Mouse (Mus musculus) lung, embryonic 15.5 days (tissue): ENCODE measurements around the gene Klhl25. TPM values are rescaled to one million over a fixed set of nuclear protein-coding genes. Genes with fewer than 3 reads are reported as not detected.

Experiments used
- ATAC-seq: fragments of 200-750 bp; cut with Nextera tagmentation; 2 replicates; pipeline ENCODE4 v1.8.0; 2017; ENCODE audit warnings: moderate number of reproducible peaks, borderline replicate concordance; ENCODE audit not compliant: low FRiP score, low TSS enrichment; ENCODE audit errors: extremely low read depth
- H3K27ac ChIP-seq: fragments of 300-500 bp; sonication (generic); 2 replicates; pipeline ENCODE4 v1.5.1; 2015; ENCODE audit warnings: moderate library complexity, mild to moderate bottlenecking, inconsistent platforms
- H3K27me3 ChIP-seq: fragments of 300-500 bp; sonication (generic); 2 replicates; pipeline ENCODE4 v1.6.1; 2015; ENCODE audit warnings: inconsistent platforms
- H3K36me3 ChIP-seq: fragments of 300-500 bp; sonication (generic); 2 replicates; pipeline ENCODE4 v1.6.1; 2015; ENCODE audit warnings: inconsistent platforms
- H3K4me1 ChIP-seq: fragments of 300-500 bp; sonication (generic); 2 replicates; pipeline ENCODE4 v1.6.1; 2015; ENCODE audit warnings: inconsistent platforms
- H3K4me2 ChIP-seq: fragments of 300-500 bp; sonication (generic); 2 replicates; pipeline ENCODE4 v1.6.1; 2015; ENCODE audit warnings: inconsistent platforms, mild to moderate bottlenecking, moderate library complexity
- H3K4me3 ChIP-seq: fragments of 300-500 bp; sonication (generic); 2 replicates; pipeline ENCODE4 v1.5.1; 2015; ENCODE audit warnings: mild to moderate bottlenecking, inconsistent platforms
- H3K9ac ChIP-seq: fragments of 300-500 bp; sonication (generic); 2 replicates; pipeline ENCODE4 v1.6.1; 2015; ENCODE audit warnings: inconsistent platforms
- H3K9me3 ChIP-seq: fragments of 300-500 bp; sonication (generic); 2 replicates; pipeline ENCODE4 v1.6.1; 2016; ENCODE audit warnings: inconsistent platforms
- WGBS: fragments of 180-500 bp; shearing (Covaris S2); methylation state at CpG from one replicate; pipeline ENCODE4 v1.1.7; 2015; 5-methylcytosine and 5-hydroxymethylcytosine counted together
- polyA plus RNA-seq: library from polyadenylated mRNA; unstranded; fragments of >200 nt; fragmentation: Nextera tagmentation; extraction: Ambion mirVana; gene quantifications from 2 replicates; pipeline ENCODE4 v1.2.1, GENCODE M21; 2015

Klhl25 gene
- polyA plus RNA-seq, result 20.4 and 20.9 TPM in 2 replicates

DNA sequence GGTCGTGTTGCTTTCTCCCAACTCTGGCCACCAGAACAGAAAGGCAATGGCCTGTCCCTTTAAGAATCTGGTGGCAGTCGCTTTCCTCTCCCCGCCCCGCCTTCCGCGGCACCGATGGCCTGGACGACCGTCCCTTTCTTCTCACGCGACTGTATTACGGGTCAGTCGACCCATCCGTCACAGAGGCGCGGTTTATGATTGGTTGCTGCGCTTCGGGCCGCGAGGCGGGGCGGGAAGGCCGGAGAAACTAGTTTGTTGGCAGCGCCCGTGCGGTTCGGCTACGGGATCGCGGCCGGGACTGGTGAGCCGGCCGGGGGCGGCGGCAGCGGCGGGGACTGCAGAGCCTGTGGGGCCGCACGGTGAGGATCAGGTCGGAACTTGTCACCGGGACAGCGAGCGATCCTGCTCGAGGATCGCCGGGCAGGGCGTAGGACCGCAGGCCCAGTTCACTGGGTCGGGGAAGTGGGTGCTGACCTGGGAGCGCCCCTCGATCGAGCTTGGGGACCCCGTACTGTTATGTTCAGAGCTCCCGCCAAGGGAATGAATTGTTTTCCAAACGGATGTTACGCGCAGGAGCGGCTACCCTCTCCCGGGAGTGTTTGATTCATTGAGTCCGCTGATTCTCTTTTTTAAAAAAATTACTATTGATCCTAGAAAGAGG, at the start of gene Klhl25:
Klhl25 (plus strand) TSS at position 196 of the 661 bp plus-strand sequence.
- H3K27ac ChIP-seq, result peak within 1 kb of the TSS; percentile 86
- H3K4me3 ChIP-seq, result peak within 1 kb of the TSS; percentile 99
- under 1% methylated on average over 60 of the region's 60 CpGs for WGBS
- peak; percentile 96 for ATAC-seq
- peak within 1 kb of the TSS; percentile 80 for H3K4me2 ChIP-seq
- no peaks in the 10 kb centered on the region for H3K9me3 ChIP-seq
- H3K9ac ChIP-seq, result peak within 1 kb of the TSS; percentile 95
- no peaks in the 10 kb centered on the region for H3K27me3 ChIP-seq
- H3K36me3 ChIP-seq, result no peaks in the 10 kb centered on the region
- peaks cover 35% of the 10 kb centered on the region for H3K4me1 ChIP-seq

DNA sequence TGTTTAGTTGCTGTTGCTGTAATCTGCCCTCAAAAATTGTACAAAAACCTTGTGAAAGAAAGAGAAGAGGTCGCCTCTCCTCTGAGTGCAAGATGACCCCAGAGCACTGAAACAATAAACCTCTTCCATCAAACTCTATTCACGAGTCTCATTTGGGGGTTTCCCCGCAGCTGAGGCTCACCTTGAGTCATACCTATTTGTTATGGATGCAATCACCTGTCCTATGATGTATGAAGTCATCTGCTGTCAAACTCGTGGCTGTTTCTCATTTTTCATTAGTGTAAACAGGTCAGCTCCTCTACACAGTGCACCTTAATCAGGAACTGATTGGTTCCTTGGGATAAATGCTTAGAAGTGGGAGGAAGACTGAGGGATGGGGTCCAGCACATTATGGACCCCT, 47.6 kb upstream of the Klhl25 start:
- H3K4me2 ChIP-seq, result no peak overlapping the region
- H3K4me1 ChIP-seq, result 0 out of 2 replicates have a peak, but pooled peaks cover 6% of the 10 kb centered on the region
- no peaks in the 10 kb centered on the region for H3K9me3 ChIP-seq
- no peak overlapping the region for H3K4me3 ChIP-seq
- no peak overlapping the region for H3K27ac ChIP-seq
- no peaks in the 10 kb centered on the region for H3K36me3 ChIP-seq
- ATAC-seq, result no peak
- H3K27me3 ChIP-seq, result no peaks in the 10 kb centered on the region
- WGBS, result 42% methylated on average over 4 of the region's 4 CpGs
- H3K9ac ChIP-seq, result no peak overlapping the region

DNA sequence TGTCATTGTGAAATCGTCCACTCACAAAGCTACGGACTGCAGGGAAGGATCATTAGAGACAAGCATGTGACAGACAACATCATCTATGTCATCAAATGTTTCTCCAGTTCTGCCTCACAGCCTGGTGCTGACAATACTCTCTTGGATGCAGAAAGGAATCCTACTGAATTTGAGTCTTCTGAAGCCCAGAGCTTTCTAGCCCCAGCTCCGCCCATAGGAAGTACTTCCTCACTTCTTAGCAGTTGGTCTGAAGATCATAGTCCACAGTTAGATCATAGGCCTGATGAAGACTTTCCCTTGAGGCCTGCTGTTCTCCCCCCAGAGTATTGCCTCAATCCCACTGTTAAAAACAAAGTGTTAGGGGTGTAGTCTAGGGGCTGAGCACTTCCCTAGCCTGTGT, 47.1 kb upstream of the Klhl25 start:
- Histone ChIP-seq H3K9me3 (no peaks in the 10 kb centered on the region), H3K36me3 (no peaks in the 10 kb centered on the region), H3K4me2 (no peak overlapping the region), H3K4me3 (no peak overlapping the region), H3K27ac (no peak overlapping the region), H3K9ac (no peak overlapping the region), H3K27me3 (no peaks in the 10 kb centered on the region), H3K4me1 (peaks cover 9% of the 10 kb centered on the region; the same call in 1 of the 2 replicates)
- WGBS, result 84% methylated on average over 3 of the region's 3 CpGs
- no peak for ATAC-seq

DNA sequence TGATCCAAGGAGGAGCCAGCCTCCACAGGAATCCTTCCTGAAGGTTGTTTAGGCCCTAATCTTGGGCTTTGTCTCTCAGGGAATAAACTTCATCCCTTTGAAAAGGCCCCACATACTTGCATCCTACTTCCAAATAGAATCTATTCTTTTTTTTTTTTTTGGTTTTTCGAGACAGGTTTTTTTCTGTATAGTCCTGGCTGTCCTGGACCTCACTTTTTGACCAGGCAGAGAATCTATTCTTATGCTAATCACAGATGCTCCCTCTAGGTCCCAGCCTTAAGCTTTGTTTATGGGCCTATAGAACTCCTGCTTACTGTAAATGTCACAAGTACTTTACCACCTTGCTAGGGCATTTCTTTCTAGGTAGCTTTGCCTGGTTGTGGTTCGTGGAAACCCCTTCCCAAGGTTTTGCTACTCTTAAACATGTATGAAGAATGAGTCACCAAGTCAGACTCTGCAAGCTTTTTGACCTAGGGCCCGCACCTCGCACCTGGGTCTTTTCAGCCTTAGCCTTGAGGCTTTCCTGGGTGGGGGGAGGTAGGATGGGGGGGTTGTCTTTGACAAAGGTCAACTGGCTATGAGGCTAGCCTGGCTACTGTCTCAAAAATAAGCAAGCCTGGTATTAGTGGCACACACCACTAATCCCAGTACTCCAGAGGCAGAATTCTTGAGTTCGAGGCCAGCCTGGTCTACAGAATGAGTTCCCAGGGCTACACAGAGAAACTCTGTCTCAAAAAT, 46.3 kb upstream of the Klhl25 start:
- H3K4me2 ChIP-seq, result no peak overlapping the region
- ATAC-seq, result no peak
- peaks cover 11% of the 10 kb centered on the region for H3K4me1 ChIP-seq
- no peaks in the 10 kb centered on the region for H3K27me3 ChIP-seq
- H3K27ac ChIP-seq, result no peak overlapping the region
- H3K9me3 ChIP-seq, result no peaks in the 10 kb centered on the region
- H3K4me3 ChIP-seq, result no peak overlapping the region
- H3K9ac ChIP-seq, result no peak overlapping the region
- 77% methylated on average over 5 of the region's 5 CpGs for WGBS
- H3K36me3 ChIP-seq, result no peaks in the 10 kb centered on the region

DNA sequence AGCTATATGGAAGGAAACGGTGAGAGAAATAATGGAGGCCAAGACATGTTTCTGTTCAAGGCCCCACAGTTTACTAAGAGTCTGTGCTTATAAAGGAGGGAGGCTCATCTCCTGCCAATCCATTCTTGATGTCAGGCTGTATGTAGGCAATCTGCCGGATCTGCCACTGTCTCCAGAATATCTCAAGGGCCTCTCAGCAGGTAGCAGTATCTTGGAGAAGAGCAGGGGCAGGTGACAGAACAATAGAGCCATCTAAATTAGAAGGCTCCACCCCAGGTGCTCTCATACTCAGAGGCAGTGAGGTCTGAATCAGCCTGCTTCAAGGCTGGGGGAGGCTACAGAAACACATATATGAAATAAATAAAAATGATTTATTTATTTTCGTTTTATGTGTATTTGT, 45.2 kb upstream of the Klhl25 start:
- H3K27ac ChIP-seq, result no peak overlapping the region
- H3K27me3 ChIP-seq, result no peaks in the 10 kb centered on the region
- no peak overlapping the region for H3K9ac ChIP-seq
- H3K4me1 ChIP-seq, result peaks cover 14% of the 10 kb centered on the region
- no peaks in the 10 kb centered on the region for H3K36me3 ChIP-seq
- no peak overlapping the region for H3K4me2 ChIP-seq
- H3K9me3 ChIP-seq, result no peaks in the 10 kb centered on the region
- 69% methylated on average over 3 of the region's 3 CpGs for WGBS
- no peak for ATAC-seq
- no peak overlapping the region for H3K4me3 ChIP-seq

DNA sequence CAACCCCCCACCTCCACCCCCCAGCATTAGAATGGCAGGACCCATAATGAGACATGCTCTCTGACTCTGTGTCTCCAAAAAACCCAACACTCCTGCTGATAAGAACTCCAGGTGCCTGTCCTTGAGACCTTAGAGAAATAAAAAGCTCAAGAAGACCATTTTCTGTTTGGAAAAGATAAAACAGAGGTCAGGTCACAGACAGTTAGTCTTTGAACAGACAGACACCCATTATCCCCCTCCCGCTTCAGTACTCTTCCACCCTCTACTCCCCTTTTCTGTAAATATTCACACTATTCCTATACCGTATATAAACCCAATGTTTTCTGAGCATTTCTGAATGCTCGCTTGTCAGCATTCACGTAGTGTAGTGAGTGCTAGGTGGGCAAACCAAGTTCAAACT, 41.9 kb upstream of the Klhl25 start:
- no peaks in the 10 kb centered on the region for H3K9me3 ChIP-seq
- peaks cover 14% of the 10 kb centered on the region for H3K4me1 ChIP-seq
- 38% methylated on average over 4 of the region's 4 CpGs for WGBS
- no peak overlapping the region for H3K4me2 ChIP-seq
- no peak overlapping the region for H3K4me3 ChIP-seq
- H3K36me3 ChIP-seq, result no peaks in the 10 kb centered on the region
- H3K27me3 ChIP-seq, result no peaks in the 10 kb centered on the region
- no peak for ATAC-seq
- no peak overlapping the region for H3K9ac ChIP-seq
- no peak overlapping the region for H3K27ac ChIP-seq

DNA sequence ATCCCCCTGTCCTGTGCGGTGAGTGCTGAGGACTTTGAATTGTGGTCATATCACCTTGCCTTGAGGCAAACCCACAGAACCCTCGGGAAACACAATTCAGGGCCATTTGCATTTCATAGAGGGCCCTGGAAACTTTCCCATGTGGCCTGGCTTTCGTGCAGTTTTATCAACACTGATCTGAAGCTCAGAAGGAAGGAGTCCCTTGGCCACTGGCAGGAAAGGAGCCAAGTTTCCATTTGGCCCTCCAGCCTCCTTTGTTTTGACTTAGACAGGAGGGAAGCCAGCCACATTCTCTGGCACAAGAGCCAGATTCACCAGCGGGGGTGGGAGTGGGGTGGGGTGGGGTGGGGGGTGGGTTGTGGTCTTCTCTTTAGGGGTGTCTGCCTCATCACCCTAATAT, 41.4 kb upstream of the Klhl25 start:
- Histone ChIP-seq H3K4me3 (no peak overlapping the region), H3K4me1 (peaks cover 14% of the 10 kb centered on the region), H3K9me3 (no peaks in the 10 kb centered on the region), H3K27me3 (no peaks in the 10 kb centered on the region), H3K36me3 (no peaks in the 10 kb centered on the region), H3K4me2 (no peak overlapping the region), H3K27ac (0 out of 2 replicates have a peak overlapping the region, but pooled peaks have one; percentile 9), H3K9ac (no peak overlapping the region)
- WGBS, result 21% methylated on average over 4 of the region's 4 CpGs
- ATAC-seq, result no peak

DNA sequence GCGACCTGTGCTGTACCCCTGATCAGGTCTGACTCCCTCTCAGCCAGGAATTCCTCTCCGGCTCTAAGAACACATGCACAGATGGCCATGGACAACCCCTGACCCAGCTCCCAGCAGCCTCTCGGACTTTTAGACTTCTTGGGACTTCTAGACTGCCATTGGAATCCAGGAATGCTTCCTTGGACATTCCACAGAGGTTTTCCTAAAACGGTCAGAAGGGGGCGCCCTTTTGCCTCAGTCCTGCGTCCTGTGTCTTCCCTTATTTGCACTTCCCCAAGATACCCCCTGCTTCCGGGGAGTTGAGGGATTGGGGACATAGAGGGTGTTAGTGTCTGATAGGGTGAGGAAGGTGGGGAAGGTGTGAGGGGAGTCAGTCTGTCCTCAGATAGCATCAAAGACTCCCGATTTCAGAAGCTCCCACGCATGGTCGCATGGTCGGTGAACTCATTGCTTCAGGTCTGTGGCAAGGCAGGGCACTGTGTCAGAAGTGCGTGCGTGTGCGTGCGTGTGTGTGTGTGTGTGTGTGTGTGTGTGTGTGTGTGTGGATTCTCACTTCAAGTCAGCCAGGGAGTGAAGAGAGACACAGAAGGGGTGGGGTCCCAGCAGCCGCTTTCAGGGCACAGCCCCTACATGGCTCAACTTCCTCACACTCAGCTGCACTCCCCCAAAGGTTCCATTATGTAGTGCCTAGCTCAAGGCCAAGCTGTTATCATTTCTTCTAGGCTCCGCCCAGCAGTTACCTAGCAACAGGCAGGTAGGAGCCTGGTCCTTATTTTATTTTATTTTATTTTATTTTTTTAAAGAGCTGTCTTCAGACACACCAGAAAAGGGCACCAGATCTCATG, 40.4 kb upstream of the Klhl25 start:
- WGBS, result 65% methylated on average over 17 of the region's 17 CpGs
- no peaks in the 10 kb centered on the region for H3K27me3 ChIP-seq
- peak; percentile 55; the same call in 1 of the 2 replicates for ATAC-seq

DNA sequence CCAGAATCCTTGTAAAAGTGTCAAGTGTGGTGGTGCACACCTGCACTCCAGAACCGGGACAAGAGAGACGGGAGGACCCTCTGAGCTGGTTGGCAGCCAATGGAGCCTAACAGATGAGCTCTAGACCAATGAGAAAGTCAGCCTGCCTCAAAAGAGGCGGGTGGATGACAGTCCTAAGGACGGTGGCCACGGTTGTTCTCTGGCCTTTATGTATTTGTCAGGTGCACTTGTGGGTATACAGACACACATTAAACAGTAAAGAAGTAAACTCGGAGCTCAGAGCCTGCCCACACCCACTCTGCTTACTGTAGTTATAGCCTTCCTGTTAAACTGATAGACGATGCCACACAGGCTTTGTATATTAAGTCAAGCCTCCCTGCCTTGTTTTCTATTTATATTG, 27.4 kb upstream of the Klhl25 start:
- no peak overlapping the region for H3K4me2 ChIP-seq
- WGBS, result 75% methylated on average over 7 of the region's 7 CpGs
- no peak overlapping the region for H3K4me3 ChIP-seq
- no peak overlapping the region for H3K9ac ChIP-seq
- H3K27ac ChIP-seq, result no peak overlapping the region
- no peak for ATAC-seq
- H3K27me3 ChIP-seq, result no peaks in the 10 kb centered on the region
- no peaks in the 10 kb centered on the region for H3K36me3 ChIP-seq
- no peaks in the 10 kb centered on the region for H3K9me3 ChIP-seq
- H3K4me1 ChIP-seq, result no peaks in the 10 kb centered on the region

More for the DNA sequence above, 40.4 kb upstream of the Klhl25 start:
- no peak overlapping the region for H3K27ac ChIP-seq
- no peak overlapping the region for H3K4me2 ChIP-seq
- H3K9ac ChIP-seq, result no peak overlapping the region
- no peaks in the 10 kb centered on the region for H3K9me3 ChIP-seq
- no peaks in the 10 kb centered on the region for H3K36me3 ChIP-seq
- peaks cover 14% of the 10 kb centered on the region for H3K4me1 ChIP-seq
- H3K4me3 ChIP-seq, result no peak overlapping the region

DNA sequence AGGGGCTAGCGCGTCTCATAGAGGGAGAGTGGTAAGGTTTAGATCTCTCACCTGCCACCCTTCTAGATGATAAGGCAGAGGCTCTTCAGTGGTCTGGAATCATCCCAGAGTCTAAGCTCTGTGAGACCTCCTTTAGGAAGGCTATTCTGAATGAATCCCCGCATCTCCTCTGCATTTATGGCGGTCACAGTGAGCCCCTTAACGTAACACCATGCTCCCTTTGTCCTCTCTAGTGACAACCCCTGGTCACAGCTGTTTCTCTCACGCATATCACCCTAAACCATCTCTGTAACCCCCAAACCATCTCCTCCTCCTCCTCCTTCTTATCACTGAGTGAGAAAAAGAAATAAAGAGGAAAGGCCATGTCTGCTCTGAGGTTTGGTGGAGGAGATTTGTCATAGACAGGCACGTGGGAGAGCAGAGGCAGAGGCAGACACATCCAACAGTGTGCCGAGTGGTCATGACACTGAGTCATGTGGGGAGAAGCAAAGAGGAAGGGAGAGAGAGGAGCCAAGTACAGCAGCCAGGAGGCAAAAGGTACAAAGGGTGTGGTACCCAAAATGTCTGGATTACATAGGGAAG, 25.9 kb upstream of the Klhl25 start:
- ATAC-seq, result no peak
- Histone ChIP-seq H3K9me3 (no peaks in the 10 kb centered on the region), H3K36me3 (no peaks in the 10 kb centered on the region), H3K4me1 (no peaks in the 10 kb centered on the region; the same call in 1 of the 2 replicates), H3K4me3 (no peak overlapping the region), H3K27me3 (no peaks in the 10 kb centered on the region), H3K4me2 (no peak overlapping the region), H3K9ac (no peak overlapping the region), H3K27ac (no peak overlapping the region)
- WGBS, result 74% methylated on average over 8 of the region's 8 CpGs

DNA sequence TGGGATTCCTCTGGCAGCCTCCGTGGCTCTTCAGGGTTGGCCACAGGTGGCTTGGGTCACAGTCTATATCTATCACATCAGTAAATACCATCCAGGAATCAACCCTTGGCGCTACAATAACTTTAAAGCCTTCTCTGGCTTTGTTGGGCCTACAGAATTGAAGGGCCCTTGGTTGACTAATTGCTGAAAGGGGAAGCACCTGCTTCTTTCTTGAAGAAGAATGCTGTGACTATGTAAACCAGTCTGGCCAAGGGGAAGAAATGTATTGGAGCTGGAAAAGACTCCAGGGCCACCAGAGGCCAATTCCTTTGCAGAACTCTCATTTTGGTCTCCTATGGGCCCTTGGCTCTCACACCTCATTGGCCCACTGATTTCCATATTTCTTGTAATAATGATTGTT, 25.0 kb upstream of the Klhl25 start:
- WGBS, result 58% methylated on average over 2 of the region's 2 CpGs
- no peak overlapping the region for H3K4me2 ChIP-seq
- ATAC-seq, result no peak
- H3K27ac ChIP-seq, result no peak overlapping the region
- H3K36me3 ChIP-seq, result no peaks in the 10 kb centered on the region
- H3K9ac ChIP-seq, result no peak overlapping the region
- no peak overlapping the region for H3K4me3 ChIP-seq
- no peaks in the 10 kb centered on the region for H3K27me3 ChIP-seq
- H3K9me3 ChIP-seq, result no peaks in the 10 kb centered on the region
- no peaks in the 10 kb centered on the region; the same call in 1 of the 2 replicates for H3K4me1 ChIP-seq
